Mouse (Mus musculus) embryonic facial prominence, embryonic 12.5 days (tissue): Measurements from ENCODE around the gene Rcor2. TPM values are rescaled to one million over a fixed set of nuclear protein-coding genes. Genes with fewer than 3 reads are reported as not detected.

Experiments
- ATAC-seq: fragments of 200-750 bp; cut with Nextera tagmentation; 2 replicates; pipeline ENCODE4 v1.8.0; 2017; ENCODE audit not compliant: insufficient number of reproducible peaks, insufficient read depth, low FRiP score, low TSS enrichment
- H3K27ac ChIP-seq: fragments of 300-500 bp; sonication (generic); 2 replicates; pipeline ENCODE4 v1.5.1; 2016; ENCODE audit warnings: mild to moderate bottlenecking
- H3K27me3 ChIP-seq: fragments of 300-500 bp; sonication (generic); 2 replicates; pipeline ENCODE4 v1.6.1; 2016; ENCODE audit warnings: mild to moderate bottlenecking, moderate library complexity
- H3K36me3 ChIP-seq: fragments of 300-500 bp; sonication (generic); 2 replicates; pipeline ENCODE4 v1.6.1; 2016; ENCODE audit warnings: mild to moderate bottlenecking
- H3K4me1 ChIP-seq: fragments of 300-500 bp; sonication (generic); 2 replicates; pipeline ENCODE4 v1.6.1; 2016
- H3K4me2 ChIP-seq: fragments of 300-500 bp; sonication (generic); replicated peaks from 2 replicates; pipeline ENCODE4 v1.6.1; 2016; ENCODE audit warnings: mild to moderate bottlenecking, moderate library complexity
- H3K4me3 ChIP-seq: fragments of 300-500 bp; sonication (generic); 2 replicates; pipeline ENCODE4 v1.5.1; 2016; ENCODE audit warnings: mild to moderate bottlenecking
- H3K9ac ChIP-seq: fragments of 300-500 bp; sonication (generic); 2 replicates; pipeline ENCODE4 v1.6.1; 2016; ENCODE audit warnings: mild to moderate bottlenecking, moderate library complexity
- H3K9me3 ChIP-seq: fragments of 300-500 bp; sonication (generic); 2 replicates; pipeline ENCODE4 v1.6.1; 2016; ENCODE audit warnings: mild to moderate bottlenecking, moderate library complexity
- WGBS: fragments of 180-500 bp; shearing (Covaris S2); methylation state at CpG from one replicate; pipeline ENCODE4 v1.1.7; 2016; 5-methylcytosine and 5-hydroxymethylcytosine counted together
- polyA plus RNA-seq: library from polyadenylated mRNA; unstranded; fragments of >200 nt; fragmentation: Nextera tagmentation; extraction: Ambion mirVana; gene quantifications from 2 replicates; pipeline ENCODE4 v1.2.1, GENCODE M21; 2016

The Rcor2 gene
- polyA plus RNA-seq, 1 experiment from 2014 or later: 43.5 TPM

GRCm38 (mm10) chr19:7266421-7266831 is 699 bp upstream of the Rcor2 start:
- peak overlapping the region; percentile 77; the same call in 1 of the 2 replicates for H3K4me2 ChIP-seq
- 0 out of 2 replicates have a peak overlapping the region, but pooled peaks have one; percentile 86 for H3K4me3 ChIP-seq
- no peak for ATAC-seq
- H3K4me1 ChIP-seq: peaks cover 52% of the 10 kb centered on the region
- WGBS: 46% methylated on average over 4 of the region's 4 CpGs
- no peaks in the 10 kb centered on the region for H3K27me3 ChIP-seq
- peak overlapping the region; percentile 91; the same call in 1 of the 2 replicates for H3K9ac ChIP-seq
- peak overlapping the region; percentile 97 for H3K27ac ChIP-seq
- H3K36me3 ChIP-seq: peaks cover 12% of the 10 kb centered on the region
- no peaks in the 10 kb centered on the region for H3K9me3 ChIP-seq

- Histone ChIP-seq H3K27ac (peak overlapping the region; percentile 97), H3K9ac (peak overlapping the region; percentile 91), H3K27me3 (no peaks in the 10 kb centered on the region), H3K4me1 (peaks cover 52% of the 10 kb centered on the region), H3K9me3 (no peaks in the 10 kb centered on the region), H3K36me3 (peaks cover 28% of the 10 kb centered on the region), H3K4me3 (peak overlapping the region; percentile 86), H3K4me2 (peak overlapping the region; percentile 77)
- 1% methylated on average over 75 of the region's 97 CpGs for WGBS
- peak; percentile 53; the same call in 1 of the 2 replicates for ATAC-seq
Measured at GRCm38 (mm10) chr19:7267781-7268721, 926 bp downstream of the Rcor2 start.

- peak overlapping the region; percentile 86 for H3K4me3 ChIP-seq
- no peaks in the 10 kb centered on the region for H3K9me3 ChIP-seq
- peak overlapping the region; percentile 97 for H3K27ac ChIP-seq
- H3K4me1 ChIP-seq: peaks cover 52% of the 10 kb centered on the region
- peak overlapping the region; percentile 77 for H3K4me2 ChIP-seq
- WGBS: under 1% methylated on average over 30 of the region's 30 CpGs
- no peaks in the 10 kb centered on the region for H3K27me3 ChIP-seq
- peak overlapping the region; percentile 91 for H3K9ac ChIP-seq
- ATAC-seq: no peak
- H3K36me3 ChIP-seq: peaks cover 34% of the 10 kb centered on the region
Measured at GRCm38 (mm10) chr19:7268722-7269090, 1.6 kb downstream of the Rcor2 start.

- Histone ChIP-seq H3K4me1 (peaks cover 48% of the 10 kb centered on the region), H3K9ac (peak overlapping the region; percentile 91)
- ATAC-seq: no peak
Measured at GRCm38 (mm10) chr19:7269290-7270044, 2.3 kb downstream of the Rcor2 start.

GRCm38 (mm10) chr19:7273486-7273885 is 6.4 kb downstream of the Rcor2 start:
- Histone ChIP-seq H3K27me3 (no peaks in the 10 kb centered on the region), H3K27ac (no peak overlapping the region), H3K4me3 (no peak overlapping the region), H3K4me2 (no peak overlapping the region), H3K9ac (no peak overlapping the region), H3K9me3 (no peaks in the 10 kb centered on the region), H3K36me3 (peaks cover 77% of the 10 kb centered on the region), H3K4me1 (peaks cover 35% of the 10 kb centered on the region)
- 89% methylated on average over 4 of the region's 4 CpGs for WGBS
- no peak for ATAC-seq

More at GRCm38 (mm10) chr19:7269290-7270044, 2.3 kb downstream of the Rcor2 start:
- Histone ChIP-seq H3K4me3 (peak overlapping the region; percentile 86), H3K27ac (peak overlapping the region; percentile 97), H3K36me3 (peaks cover 42% of the 10 kb centered on the region), H3K9me3 (no peaks in the 10 kb centered on the region), H3K4me2 (peak overlapping the region; percentile 77), H3K27me3 (no peaks in the 10 kb centered on the region)
- WGBS: 2% methylated on average over 11 of the region's 11 CpGs

GRCm38 (mm10) chr19:7274326-7274990 is 7.3 kb downstream of the Rcor2 start:
- peak overlapping the region; percentile 67; the same call in 1 of the 2 replicates for H3K27ac ChIP-seq

GRCm38 (mm10) chr19:7275131-7275789 is 8.1 kb downstream of the Rcor2 start:
- peaks cover 89% of the 10 kb centered on the region for H3K36me3 ChIP-seq
- H3K27ac ChIP-seq: peak overlapping the region; percentile 67; the same call in 1 of the 2 replicates
- no peaks in the 10 kb centered on the region for H3K9me3 ChIP-seq
- H3K4me3 ChIP-seq: no peak overlapping the region
- peaks cover 24% of the 10 kb centered on the region for H3K4me1 ChIP-seq
- no peak overlapping the region for H3K4me2 ChIP-seq
- ATAC-seq: no peak
- no peak overlapping the region for H3K9ac ChIP-seq
- no peaks in the 10 kb centered on the region for H3K27me3 ChIP-seq
- 41% methylated on average over 7 of the region's 7 CpGs for WGBS

More at GRCm38 (mm10) chr19:7274326-7274990, 7.3 kb downstream of the Rcor2 start:
- Histone ChIP-seq H3K4me1 (peaks cover 32% of the 10 kb centered on the region), H3K4me2 (no peak overlapping the region), H3K27me3 (no peaks in the 10 kb centered on the region), H3K9ac (no peak overlapping the region), H3K36me3 (peaks cover 87% of the 10 kb centered on the region), H3K4me3 (no peak overlapping the region), H3K9me3 (no peaks in the 10 kb centered on the region)
- WGBS: 83% methylated on average over 13 of the region's 13 CpGs
- no peak for ATAC-seq

GRCm38 (mm10) chr19:7276053-7276659 is 9.0 kb downstream of the Rcor2 start:
- Histone ChIP-seq H3K4me2 (no peak overlapping the region), H3K9ac (peak overlapping the region; percentile 28; the same call in 1 of the 2 replicates), H3K36me3 (peaks cover 87% of the 10 kb centered on the region), H3K9me3 (no peaks in the 10 kb centered on the region), H3K27me3 (no peaks in the 10 kb centered on the region), H3K4me3 (no peak overlapping the region), H3K27ac (peak overlapping the region; percentile 54; the same call in 1 of the 2 replicates), H3K4me1 (peaks cover 21% of the 10 kb centered on the region)
- WGBS: 49% methylated on average over 7 of the region's 7 CpGs
- ATAC-seq: 0 out of 2 replicates have a peak, but pooled peaks have one; percentile 22

- no peak for ATAC-seq
- peaks cover 21% of the 10 kb centered on the region for H3K4me1 ChIP-seq
- 0 out of 2 replicates have a peak overlapping the region, but pooled peaks have one; percentile 54 for H3K27ac ChIP-seq
- H3K9me3 ChIP-seq: no peaks in the 10 kb centered on the region
- no peaks in the 10 kb centered on the region for H3K27me3 ChIP-seq
- H3K9ac ChIP-seq: no peak overlapping the region
- no peak overlapping the region for H3K4me2 ChIP-seq
- H3K4me3 ChIP-seq: no peak overlapping the region
- 63% methylated on average over 7 of the region's 7 CpGs for WGBS
- H3K36me3 ChIP-seq: peaks cover 87% of the 10 kb centered on the region
Measured at GRCm38 (mm10) chr19:7276796-7277195, 9.7 kb downstream of the Rcor2 start.

GRCm38 (mm10) chr19:7278200-7278906 is 11.2 kb downstream of the Rcor2 start:
- no peaks in the 10 kb centered on the region for H3K9me3 ChIP-seq
- H3K4me3 ChIP-seq: no peak overlapping the region
- 79% methylated on average over 6 of the region's 6 CpGs for WGBS
- H3K4me1 ChIP-seq: peaks cover 21% of the 10 kb centered on the region
- H3K4me2 ChIP-seq: no peak overlapping the region
- no peaks in the 10 kb centered on the region for H3K27me3 ChIP-seq
- H3K36me3 ChIP-seq: peaks cover 87% of the 10 kb centered on the region
- no peak for ATAC-seq
- 0 out of 2 replicates have a peak overlapping the region, but pooled peaks have one; percentile 17 for H3K27ac ChIP-seq
- no peak overlapping the region for H3K9ac ChIP-seq
